Mouse (Mus musculus): Measurements from ENCODE around the gene Spem1. TPM values are rescaled to one million over a fixed set of nuclear protein-coding genes. Genes with fewer than 3 reads are reported as not detected.
A peak's percentile ranks its signal among the peaks of the same experiment; 100 is the strongest.

Spem1 gene
- total RNA-seq, 2 experiments from 2014 or later: 0.57 to 0.63 TPM

DNA sequence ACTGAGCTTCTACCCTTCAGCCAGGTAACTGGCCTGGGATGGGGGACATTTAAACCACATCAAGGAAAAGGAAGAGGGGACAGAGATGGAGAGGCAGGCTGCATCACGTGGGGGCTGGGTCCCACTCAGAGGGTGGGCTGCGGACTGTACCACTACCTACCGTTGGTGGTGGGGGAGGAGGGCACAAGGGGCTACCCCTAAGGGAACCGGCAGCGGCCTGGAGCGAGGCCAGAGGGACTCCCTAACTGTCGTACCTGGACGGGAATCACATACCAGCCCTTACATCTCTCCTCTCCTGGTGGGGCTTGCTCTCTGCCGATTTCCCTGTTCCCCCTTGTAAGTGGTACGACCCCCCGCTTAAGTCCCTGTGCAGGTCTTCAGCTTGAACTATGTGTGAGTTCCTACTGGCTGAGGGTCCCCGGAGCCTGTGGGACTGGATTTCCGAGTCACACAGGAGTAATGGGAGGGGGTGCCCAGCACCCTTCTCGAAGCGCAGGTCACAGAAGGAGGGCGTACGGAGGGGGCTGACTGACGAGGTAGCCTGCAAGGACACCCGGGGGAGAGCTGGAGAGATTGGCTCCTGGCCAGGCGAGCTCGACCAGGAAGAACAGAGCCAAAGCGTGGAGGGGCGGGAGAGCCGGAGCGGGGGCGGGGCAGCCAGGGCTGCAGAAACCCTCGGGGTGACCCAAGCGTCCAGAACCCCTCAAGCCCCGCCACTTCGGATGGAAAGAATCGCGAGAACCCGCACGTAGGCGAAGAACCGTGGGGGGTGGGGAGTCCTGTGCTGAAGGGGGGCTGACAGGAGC lies 21.4 kb downstream of the Spem1 start:
- DNase-seq: peak; percentile 43 to 45

DNA sequence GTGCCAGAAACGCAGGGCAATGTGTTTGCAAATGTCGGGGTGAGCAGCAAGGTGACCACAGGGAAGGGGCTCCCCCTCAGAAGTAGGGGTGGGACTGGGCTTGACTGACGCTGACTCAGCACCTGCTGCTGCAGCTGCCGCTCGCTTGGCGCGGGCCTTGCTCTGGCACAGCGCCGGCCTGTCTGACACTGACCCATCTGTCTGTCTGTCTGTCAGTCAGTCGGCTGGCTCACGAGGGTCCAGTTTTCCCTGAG lies 21.9 kb downstream of the Spem1 start:
- peak in 1 of 2 experiments; percentile 45 for DNase-seq

DNA sequence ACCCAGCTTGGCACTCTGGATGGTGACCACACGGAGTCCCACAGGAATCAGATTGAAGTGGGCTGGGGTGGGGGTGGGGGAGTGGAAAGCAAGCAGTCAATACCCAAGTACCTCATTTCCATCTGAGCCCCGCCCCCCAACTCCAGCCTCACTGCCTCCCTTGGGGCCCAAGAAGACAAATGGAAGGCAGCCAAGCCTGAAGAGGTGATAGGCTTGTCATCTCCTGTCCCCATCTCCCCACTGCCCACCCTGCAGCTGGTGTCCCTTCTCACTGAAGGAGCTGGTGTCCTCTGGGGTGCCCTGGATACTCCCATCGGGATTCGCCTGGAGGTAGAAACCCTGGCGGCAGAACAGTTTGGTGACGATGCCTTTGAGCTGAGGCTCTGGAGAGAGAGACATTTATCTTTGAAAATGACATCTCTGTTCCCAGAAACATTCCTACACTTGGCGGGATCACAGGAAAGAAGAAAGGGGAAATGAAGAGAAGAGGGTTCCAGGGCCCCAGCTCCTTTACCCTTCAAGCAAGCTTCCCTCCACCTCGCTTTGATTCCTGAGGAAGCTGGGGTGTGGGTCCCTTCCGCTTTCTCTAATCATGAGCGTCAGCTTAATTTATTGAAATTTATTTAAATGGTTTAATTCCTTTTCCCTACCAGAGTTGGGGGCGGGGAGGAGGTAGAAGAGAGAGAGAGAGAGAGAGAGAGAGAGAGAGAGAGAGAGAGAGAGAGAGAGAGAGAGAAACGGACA lies 22.4 kb downstream of the Spem1 start:
- no peak for DNase-seq

DNA sequence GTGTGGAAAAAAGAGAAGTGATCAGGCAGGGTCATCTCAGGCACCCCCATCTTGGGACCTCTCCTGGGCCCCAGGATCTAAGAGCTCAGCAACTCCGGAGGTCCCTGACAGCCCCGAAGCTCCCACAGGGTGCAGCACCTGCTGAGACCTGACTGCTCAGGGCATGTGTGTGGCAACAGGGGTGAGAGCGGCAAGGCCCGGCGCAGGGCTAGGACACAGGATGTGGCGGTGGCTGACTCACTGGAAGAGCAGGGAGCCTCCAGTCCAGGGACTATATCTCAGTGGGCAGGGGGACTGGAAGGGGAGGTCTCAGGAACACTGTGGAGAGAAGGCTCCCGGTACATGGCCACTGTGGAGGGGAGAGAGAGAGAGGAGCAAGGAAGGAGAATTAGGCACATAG lies 24.1 kb downstream of the Spem1 start:
- no peak for DNase-seq

DNA sequence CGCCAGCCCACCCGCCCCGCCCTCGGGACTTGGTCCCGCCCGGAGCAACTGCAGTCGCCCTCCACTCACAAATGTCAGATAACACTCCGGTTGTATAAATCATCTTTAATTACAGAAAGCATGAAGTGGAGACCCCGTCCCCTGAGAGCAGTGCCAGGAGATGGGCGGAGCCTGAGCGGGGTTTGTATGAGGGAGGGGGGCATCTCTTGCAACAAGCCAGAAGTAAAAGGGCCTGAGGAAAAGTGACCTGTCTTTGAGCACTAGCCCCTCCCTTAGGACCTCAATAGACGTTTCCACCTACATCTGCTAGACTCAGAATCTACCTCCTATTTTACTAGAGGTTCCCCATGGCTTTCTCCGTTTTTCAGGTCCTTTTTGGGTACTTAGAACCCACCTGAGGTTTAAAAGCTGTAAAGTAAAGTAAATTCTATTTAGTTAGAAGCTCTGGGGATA lies 26.0 kb downstream of the Spem1 start:
- no peak for DNase-seq

DNA sequence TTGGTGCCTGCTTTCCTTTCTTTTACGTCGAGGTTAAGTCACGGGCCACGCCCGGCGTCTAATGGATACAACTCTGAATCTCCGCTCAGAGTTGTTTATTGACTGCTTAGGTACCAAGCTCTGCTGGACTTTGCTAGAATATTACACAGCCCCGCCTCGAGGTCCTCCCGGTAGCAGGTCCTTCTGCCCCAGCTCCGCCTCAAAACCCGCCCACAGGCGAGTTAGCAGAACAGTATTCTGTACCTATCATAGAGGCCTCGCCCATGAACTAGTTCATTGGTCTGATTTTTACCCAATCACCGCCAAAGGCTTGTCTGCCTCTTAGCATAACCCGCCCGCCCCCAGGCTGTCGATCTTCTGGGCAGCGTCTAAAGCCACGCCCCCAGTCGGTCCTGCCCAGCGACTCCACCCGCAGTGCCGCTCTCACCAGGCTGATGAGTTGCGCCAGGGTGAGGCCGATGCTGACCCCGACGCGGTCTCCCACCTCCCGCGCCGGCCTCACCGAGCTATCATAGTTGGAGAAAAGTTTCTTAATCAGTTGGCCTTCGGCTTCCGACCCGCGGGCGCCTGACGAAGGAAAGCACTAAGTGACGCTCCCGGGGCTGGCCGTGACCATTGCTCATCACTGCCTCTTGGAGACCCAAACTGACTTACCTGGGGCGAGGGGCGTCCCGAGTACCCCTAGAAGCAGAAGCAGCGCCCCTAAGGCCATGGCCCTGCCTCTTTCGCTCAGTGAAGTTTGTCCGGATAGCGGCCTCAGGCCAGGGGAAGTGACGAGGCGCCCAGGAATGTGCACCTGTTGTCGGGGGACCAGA lies 26.6 kb downstream of the Spem1 start, which contains the start of gene Chrnb1:
Chrnb1 (minus strand) TSS at position 776 of the 815 bp plus-strand sequence.
- peak; percentile 86 to 91 for DNase-seq

DNA sequence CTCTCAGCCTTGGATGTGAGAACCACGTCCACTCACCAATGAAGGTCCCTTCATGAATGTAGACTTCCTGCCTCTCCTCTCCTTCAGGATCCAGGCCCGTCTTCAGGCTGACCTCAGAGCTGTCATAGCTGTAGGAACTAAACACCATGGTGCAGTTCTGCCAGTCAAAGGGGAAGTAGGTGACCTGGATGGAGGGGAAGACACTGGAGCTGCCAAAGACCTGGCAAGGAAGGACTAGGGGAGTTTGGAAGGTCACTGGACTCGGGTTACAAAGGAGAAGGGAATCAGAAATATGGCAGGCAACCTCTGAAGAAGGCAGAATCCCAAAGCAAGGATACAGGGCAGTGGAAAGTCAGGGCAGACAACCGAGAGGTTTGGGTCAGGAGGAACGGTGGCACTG lies 28.6 kb downstream of the Spem1 start:
- DNase-seq: no peak

DNA sequence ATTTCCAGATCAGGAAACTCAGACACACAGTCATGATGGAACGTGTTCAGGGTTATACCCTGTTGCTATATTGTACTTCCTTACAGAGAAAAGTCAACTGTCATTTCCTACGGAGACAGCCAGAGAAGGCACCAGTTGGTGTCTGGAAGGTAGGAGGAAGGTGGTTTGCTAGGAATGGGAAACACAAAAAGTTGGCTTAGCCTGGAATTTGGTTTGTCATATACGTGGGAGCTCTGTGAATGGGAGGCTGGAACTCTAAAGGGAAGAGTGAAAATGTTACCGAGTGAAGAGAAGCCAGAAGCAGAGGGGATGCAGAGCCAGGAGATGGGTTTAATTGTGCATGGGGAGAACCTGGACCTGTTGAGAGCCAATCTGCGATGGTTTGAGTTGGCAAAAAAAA lies 30.6 kb downstream of the Spem1 start:
- no peak for DNase-seq

DNA sequence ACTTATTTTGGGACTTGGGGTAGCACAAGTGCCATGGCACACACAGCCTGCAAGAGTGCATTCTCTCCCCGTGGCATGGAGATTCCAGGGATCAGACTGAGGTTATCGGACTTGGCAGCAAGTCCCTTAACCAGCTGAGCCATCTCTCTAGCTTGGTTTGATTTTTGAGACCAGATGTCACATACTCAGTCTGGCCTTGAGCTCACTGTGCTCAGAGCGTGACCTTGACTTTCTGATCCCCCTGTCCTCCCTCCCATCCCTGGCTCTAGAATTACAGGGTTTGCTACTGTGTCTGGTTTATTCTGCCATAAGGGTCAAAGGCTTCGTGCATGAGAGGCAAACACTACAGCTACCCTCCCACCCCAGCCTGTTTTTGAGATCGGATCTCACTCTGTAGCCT lies 32.5 kb downstream of the Spem1 start:
- DNase-seq: no peak

DNA sequence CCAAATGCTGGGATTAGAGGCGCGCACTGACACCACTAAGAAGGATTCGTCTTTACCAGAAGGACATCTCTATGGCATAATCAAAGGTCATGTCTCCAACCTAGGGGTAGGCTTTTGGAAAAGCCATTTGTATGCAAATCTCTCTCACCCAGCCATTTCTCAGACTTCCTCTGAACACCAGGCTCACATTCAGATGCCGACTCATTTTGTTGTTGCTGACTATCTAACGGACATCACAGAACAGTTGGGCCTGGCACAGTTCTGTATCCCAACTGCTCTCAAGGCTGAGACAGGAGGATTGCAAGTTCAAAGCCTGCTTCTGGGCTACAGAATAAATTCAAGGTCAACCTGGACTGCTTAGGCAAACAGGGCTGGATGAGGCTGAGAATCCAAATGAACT lies 34.7 kb downstream of the Spem1 start:
- no peak for DNase-seq

DNA sequence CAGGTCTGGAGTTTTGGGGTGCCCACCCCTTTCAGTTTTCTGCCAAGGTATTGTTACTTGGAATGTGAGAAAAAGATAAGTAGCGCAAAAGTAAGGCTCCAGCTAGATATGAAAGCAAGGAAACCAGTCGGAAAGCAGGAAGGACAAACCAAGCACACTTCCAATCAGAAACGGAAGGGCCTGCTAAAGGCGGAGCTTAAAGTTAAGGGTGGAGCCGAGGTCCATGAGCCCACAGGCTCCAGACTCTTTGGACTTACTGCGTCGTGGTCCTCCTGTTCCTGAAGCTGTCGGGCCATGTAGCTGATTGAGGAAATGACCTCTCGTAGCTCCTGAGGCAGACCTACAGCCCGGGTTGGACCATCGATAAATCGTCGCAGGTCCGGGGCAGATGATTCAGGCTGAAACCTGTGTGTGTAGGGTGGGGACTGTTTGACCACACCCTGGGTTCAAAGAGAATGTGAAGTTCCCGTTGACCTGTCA lies 37.1 kb downstream of the Spem1 start:
- no peak for DNase-seq

DNA sequence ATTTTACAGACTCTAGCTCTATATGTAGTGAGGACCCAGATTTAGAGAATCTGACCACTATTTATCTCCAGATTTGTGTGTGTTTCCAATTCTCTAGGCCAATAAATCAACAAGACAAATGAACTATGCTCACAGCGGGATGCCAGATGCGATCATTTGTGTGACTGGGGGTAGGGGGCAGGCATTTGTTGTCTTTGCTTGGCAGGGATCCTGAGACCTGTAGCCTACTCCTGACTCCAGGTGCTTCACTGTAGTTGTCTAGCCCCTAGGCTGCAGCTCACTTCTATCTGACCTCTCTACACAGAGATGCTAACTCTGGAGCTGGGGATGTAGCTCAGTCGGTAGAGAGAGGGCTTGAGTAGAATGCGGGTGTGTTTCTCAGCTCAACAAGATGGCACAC lies 40.2 kb downstream of the Spem1 start:
- no peak for DNase-seq

DNA sequence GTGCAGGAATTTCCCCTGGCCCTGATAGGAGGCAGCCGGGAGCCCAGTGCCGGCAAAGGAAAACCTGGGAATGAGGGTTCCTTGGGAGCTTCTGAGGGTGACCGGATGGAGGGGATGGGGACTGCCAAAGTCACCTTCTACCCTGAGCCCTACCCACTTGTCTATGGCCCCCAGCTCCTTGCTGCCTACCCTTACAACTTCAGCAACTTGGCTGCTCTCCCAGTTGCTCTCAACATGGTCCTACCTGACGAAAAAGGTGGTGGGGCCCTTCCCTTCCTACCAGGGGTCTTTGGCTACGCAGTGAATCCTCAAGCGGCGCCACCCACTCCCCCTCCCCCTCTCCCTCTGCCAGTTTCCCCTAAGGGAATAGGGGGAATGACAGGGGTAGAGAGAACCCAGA lies 43.0 kb downstream of the Spem1 start:
- no peak for DNase-seq

DNA sequence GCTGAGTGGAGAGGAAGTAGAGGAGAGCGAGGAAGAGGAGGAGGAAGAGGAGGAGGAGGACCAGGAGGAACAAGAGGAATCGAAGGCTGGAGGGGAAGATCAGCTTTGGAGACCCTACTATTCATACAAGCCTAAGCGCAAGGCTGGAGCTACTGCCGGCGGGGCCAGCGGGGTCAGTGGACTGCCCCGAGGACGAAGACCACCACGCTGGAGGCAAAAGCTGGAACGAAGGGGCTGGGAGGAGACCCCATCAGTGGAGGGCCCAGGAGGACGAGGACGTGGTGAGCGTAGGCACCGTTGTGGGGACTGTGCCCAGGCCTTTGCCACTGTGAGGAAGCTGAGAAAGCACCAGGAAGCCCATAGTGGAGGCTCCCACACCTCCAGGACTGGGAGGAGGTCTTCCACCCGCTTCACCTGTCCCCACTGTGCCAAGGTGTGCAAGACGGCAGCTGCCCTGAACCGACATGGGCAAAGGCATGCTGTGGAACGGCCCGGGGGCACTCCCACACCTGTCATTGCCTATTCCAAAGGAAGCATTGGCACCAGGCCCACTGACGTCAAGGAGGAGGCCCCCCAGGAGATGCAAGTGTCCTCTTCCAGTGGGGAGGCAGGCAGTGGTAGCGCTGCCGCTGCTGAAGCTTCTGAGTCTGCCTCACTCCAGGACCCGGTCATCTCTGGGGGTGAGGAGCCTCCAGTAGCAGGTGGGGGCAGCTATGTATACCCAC lies 43.6 kb downstream of the Spem1 start:
- DNase-seq: no peak

DNA sequence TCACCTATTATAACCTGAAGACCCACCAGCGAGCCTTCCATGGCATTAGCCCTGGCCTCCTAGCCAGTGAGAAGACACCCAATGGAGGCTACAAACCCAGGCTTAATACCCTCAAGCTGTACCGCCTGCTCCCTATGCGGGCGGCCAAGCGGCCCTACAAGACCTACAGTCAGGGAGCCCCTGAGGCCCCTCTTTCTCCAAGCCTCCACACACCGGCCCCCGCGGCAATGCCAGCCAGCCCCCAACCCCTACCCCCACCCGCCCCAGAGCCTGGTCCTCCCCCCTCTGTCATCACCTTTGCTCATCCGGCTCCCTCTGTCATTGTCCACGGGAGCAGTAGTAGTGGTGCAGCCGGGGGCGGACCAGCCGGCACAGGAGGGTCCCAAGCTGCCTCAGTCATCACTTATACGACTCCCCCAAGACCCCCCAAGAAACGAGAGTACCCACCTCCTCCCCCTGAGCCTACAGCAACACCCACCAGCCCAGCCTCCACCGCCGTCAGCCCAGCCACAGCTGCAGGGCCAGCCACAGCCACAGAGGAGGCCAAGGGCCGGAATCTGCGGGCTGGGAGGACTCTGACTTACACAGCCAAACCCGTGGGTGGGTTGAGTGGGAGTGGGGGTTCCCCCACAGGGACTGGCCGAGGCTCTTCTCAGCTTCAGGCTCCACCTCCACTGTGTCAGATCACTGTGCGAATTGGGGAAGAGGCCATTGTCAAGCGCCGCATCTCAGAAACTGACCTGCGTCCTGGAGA lies 44.3 kb downstream of the Spem1 start:
- DNase-seq: no peak

DNA sequence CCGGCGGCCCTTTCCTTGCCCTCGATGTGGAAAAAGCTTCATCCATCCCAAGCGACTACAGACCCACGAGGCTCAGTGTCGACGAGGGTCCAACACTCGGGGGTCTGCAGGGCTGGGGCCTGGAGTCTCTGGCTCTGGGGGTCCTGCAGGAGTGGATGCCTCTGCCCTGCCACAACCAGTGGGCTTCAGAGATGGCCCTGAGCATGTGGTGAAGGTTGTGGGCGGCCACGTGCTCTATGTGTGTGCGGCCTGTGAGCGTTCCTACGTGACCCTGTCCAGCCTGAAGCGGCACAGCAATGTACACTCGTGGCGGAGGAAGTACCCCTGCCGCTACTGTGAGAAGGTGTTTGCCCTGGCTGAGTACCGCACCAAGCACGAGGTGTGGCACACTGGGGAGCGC lies 45.5 kb downstream of the Spem1 start:
- no peak for DNase-seq

DNA sequence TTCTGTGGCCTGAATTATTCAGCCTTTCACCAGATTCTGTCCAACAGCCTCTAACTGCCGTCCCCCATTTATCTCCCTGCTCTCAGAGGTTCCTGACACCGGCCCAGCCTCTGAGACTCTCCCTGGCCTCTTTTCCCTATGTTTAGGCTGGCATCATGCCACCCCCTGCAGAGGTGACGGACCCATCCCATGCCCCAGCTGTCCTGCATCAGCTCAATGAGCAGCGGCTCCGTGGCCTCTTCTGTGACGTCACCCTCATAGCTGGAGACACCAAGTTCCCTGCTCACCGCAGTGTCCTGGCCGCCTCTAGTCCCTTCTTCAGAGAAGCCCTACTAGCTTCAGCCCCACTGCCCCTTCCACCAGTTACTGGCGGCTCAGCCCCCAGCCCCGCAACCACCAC lies 46.3 kb downstream of the Spem1 start:
- no peak for DNase-seq

DNA sequence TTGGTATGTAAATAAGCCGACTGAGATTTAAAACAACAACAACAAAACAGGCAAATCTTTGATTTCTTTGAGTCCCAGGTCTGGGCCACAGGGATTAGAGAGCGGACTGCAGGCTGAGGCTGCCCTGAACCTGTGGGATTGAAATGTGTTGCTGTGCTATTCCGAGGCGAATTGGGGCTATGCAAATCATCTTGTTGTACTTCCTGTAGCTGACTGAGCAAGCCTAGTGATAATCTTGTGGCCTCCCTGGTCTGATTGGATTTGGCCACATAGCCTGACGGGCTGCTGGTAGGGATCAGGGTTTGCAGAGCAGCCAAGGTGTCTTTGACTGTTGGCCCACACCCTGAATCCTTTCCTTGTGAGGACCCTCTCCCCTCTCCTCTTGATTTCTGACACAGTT lies 47.0 kb downstream of the Spem1 start:
- DNase-seq: no peak
